Mouse (Mus musculus) mouse embryonic stem cell (cell line): Measurements from ENCODE around the gene Hpca.

Experiments used
- in situ Hi-C, 2 experiments: fragments of 300-500 bp; cut with MboI; formaldehyde crosslinking; loops; 1 replicate in 1 of 2; 3 replicates in 1 of 2; pipeline ENCODE4 v1.14.3; 2019 to 2020; ENCODE audit warnings: low sequenced_read_pairs in 2 of 2, low pct_unique_long_range_greater_than_20kb in 1 of 2, mixed read lengths in 1 of 2; ENCODE audit not compliant: unreplicated experiment in 1 of 2

The Hpca gene

DNA sequence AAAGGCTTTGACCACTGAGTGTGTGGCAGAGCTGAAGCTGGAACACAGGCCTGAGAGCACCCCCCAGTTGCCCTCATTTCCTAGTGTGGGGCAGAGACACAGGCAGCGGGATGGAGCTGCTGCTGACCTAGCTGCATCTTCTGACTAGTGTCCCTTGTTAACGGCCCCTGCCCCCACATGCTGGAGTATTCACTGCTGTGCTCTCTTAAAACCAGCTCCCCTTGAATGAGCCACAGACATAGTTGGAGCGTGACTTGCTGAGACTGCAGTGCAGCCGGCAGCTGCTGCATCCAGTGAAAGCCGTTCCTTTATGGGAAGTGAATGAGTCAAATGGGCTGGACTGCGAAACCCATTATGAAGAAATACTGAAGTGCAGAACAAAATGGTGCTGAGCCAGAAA lies 40.3 kb downstream of the Hpca start:
- in situ Hi-C loops: no loop called here

- in situ Hi-C loops: no loop called here
These were observed 40.8 kb downstream of the Hpca start for GRCm38 (mm10) chr4:129081041-129081440.

- in situ Hi-C loops: no loop called here
These were observed 42.7 kb downstream of the Hpca start for GRCm38 (mm10) chr4:129079126-129079525.

DNA sequence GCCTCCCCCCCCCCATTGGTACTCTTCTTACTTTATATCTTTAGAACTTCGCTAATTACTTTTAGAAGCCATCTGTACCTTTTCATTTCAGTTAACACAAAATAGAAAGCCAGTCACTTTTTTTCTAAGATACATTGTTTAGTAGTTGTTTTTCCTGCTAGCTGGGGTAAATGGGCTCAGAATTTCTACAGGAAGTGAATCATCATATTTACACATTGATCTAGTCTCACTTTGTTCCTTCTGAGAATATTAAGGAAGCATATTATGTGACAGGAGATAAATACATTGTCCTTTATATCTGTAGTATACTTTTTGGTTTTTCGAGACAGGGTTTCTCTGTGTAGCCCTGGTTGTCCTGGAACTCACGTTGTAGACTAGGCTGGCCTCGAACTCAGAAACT lies 53.0 kb downstream of the Hpca start:
- in situ Hi-C loops: no loop called here

GRCm38 (mm10) chr4:129067638-129068415 lies 54.0 kb downstream of the Hpca start:
- in situ Hi-C loops: no loop called here

DNA sequence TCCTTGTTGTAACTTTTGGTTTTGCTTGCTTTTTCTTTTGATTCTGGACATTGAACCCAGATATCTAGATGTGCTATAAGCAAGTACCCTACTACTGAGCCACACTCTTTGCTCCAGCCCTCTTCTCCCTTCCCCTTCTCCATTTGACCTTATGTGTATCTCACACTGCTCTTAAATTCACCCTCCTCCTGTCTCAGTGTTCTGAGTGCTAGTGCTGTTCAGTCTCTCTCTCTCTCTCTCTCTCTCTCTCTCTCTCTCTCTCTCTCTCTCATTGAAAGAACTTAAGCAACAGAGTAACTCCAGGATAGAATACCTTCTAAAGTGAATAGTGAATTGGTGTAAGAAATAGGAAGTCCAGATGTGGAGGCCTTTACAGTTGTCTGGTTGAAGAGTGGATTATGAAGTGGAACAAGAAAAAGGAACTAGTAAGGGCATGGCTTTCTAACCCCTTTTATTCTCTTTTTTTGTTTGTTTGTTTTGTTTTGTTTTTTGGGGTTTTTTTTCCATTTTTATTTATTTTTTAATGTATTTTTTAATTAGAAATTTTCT lies 56.1 kb downstream of the Hpca start:
- in situ Hi-C loops: no loop called here

- in situ Hi-C loops: no loop called here
These were observed 59.4 kb downstream of the Hpca start for GRCm38 (mm10) chr4:129062281-129063075.
